12 mouse cellular contexts compared by ENCODE assay signal in genomic region chr6:18682043-18682442, GRCm38 (mm10).
DNase-seq lines count a peak whose midpoint lies in the region; ATAC-seq lines count a peak whose summit lies in the region.
"Had no signal": no experiment of that assay in that cellular context is flagged by ENCODE, and none has a peak within 500 bp of the region (broad histone marks: within the 10 kb centered on the region; RNA-seq: fewer than 3 reads in every experiment).

No protein-coding gene starts in this region.

- no peak overlapping the region for H3K4me2 ChIP-seq in forebrain, embryonic 14.5 days (ENCODE audit: low read length)
- H3K4me2 ChIP-seq in midbrain, embryonic 14.5 days (ENCODE audit: low read length), result no peak overlapping the region
- no peak overlapping the region for H3K4me2 ChIP-seq in midbrain, embryonic 16.5 days (ENCODE audit: low read length)
- no peak overlapping the region for H3K4me2 ChIP-seq in neural tube, embryonic 15.5 days
- H3K4me2 ChIP-seq: heart, embryonic 11.5 days had no signal

- no peak overlapping the region for H3K4me3 ChIP-seq in forebrain, embryonic 14.5 days (ENCODE audit: low read depth, low read length)
- H3K4me3 ChIP-seq in forebrain, embryonic 10.5 days, result no peak overlapping the region
- no peak overlapping the region for H3K4me3 ChIP-seq in midbrain, embryonic 14.5 days (replicated peaks; ENCODE audit: low read depth, low read length)
- no peak overlapping the region for H3K4me3 ChIP-seq in midbrain, embryonic 16.5 days (ENCODE audit: low read depth, low read length)
- H3K4me3 ChIP-seq in neural tube, embryonic 15.5 days (replicated peaks), result no peak overlapping the region

- H3K27ac ChIP-seq in forebrain, embryonic 14.5 days (ENCODE audit: low read depth, low read length), result no peak overlapping the region
- no peak overlapping the region for H3K27ac ChIP-seq in forebrain, embryonic 10.5 days
- no peak overlapping the region for H3K27ac ChIP-seq in midbrain, embryonic 14.5 days (replicated peaks; ENCODE audit: low read depth, low read length)
- no peak overlapping the region for H3K27ac ChIP-seq in midbrain, embryonic 16.5 days (ENCODE audit: low read length)
- H3K27ac ChIP-seq in neural tube, embryonic 15.5 days (replicated peaks), result no peak overlapping the region
- H3K27ac ChIP-seq: liver, embryonic 14.5 days had no signal

- H3K9me3 ChIP-seq in forebrain, embryonic 14.5 days (replicated peaks; ENCODE audit: control insufficient read depth, low read length), result no peaks in the 10 kb centered on the region
- H3K9me3 ChIP-seq in forebrain, embryonic 10.5 days, result no peaks in the 10 kb centered on the region
- no peaks in the 10 kb centered on the region for H3K9me3 ChIP-seq in midbrain, embryonic 14.5 days (ENCODE audit: control insufficient read depth, low read length)
- no peaks in the 10 kb centered on the region for H3K9me3 ChIP-seq in midbrain, embryonic 16.5 days (replicated peaks; ENCODE audit: control insufficient read depth, low read length, poor library complexity, severe bottlenecking)
- no peaks in the 10 kb centered on the region for H3K9me3 ChIP-seq in neural tube, embryonic 15.5 days (replicated peaks)

- H3K36me3 ChIP-seq in forebrain, embryonic 14.5 days (ENCODE audit: control insufficient read depth, insufficient read depth, low read length), result no peaks in the 10 kb centered on the region
- no peaks in the 10 kb centered on the region for H3K36me3 ChIP-seq in forebrain, embryonic 10.5 days (replicated peaks)
- H3K36me3 ChIP-seq in midbrain, embryonic 14.5 days (ENCODE audit: control insufficient read depth, insufficient read depth, low read length), result no peaks in the 10 kb centered on the region
- no peaks in the 10 kb centered on the region for H3K36me3 ChIP-seq in midbrain, embryonic 16.5 days (ENCODE audit: control insufficient read depth, insufficient read depth, low read length)
- H3K36me3 ChIP-seq in neural tube, embryonic 15.5 days, result no peaks in the 10 kb centered on the region

- no peaks in the 10 kb centered on the region for H3K27me3 ChIP-seq in forebrain, embryonic 14.5 days (replicated peaks; ENCODE audit: control insufficient read depth, insufficient read depth, low read length)
- H3K27me3 ChIP-seq in forebrain, embryonic 10.5 days (ENCODE audit: poor library complexity, severe bottlenecking), result no peaks in the 10 kb centered on the region
- H3K27me3 ChIP-seq in midbrain, embryonic 14.5 days (ENCODE audit: control insufficient read depth, insufficient read depth, low read length), result no peaks in the 10 kb centered on the region
- no peaks in the 10 kb centered on the region for H3K27me3 ChIP-seq in midbrain, embryonic 16.5 days (ENCODE audit: control insufficient read depth, insufficient read depth, low read depth, low read length)
- no peaks in the 10 kb centered on the region for H3K27me3 ChIP-seq in neural tube, embryonic 15.5 days (replicated peaks)

- no peak overlapping the region for H3K9ac ChIP-seq in forebrain, embryonic 14.5 days (ENCODE audit: low read length)
- no peak overlapping the region for H3K9ac ChIP-seq in midbrain, embryonic 14.5 days (replicated peaks; ENCODE audit: low read length)
- no peak overlapping the region for H3K9ac ChIP-seq in midbrain, embryonic 16.5 days (ENCODE audit: low read depth, low read length)
- H3K9ac ChIP-seq in neural tube, embryonic 15.5 days (replicated peaks), result no peak overlapping the region
- H3K9ac ChIP-seq: liver, embryonic 14.5 days had no signal

- H3K4me1 ChIP-seq in forebrain, embryonic 14.5 days (ENCODE audit: control insufficient read depth, insufficient read depth, low read length), result no peaks in the 10 kb centered on the region
- H3K4me1 ChIP-seq in forebrain, embryonic 10.5 days, result no peaks in the 10 kb centered on the region
- H3K4me1 ChIP-seq in midbrain, embryonic 14.5 days (ENCODE audit: control insufficient read depth, insufficient read depth, low read length), result no peaks in the 10 kb centered on the region
- H3K4me1 ChIP-seq in midbrain, embryonic 16.5 days (ENCODE audit: control insufficient read depth, insufficient read depth, low read length), result no peaks in the 10 kb centered on the region
- 0 out of 2 replicates have a peak, but pooled peaks cover 3% of the 10 kb centered on the region for H3K4me1 ChIP-seq in neural tube, embryonic 15.5 days

- peak; percentile 69 for DNase-seq in forebrain, embryonic 14.5 days (ENCODE audit: low spot score)
- no peak for DNase-seq in forebrain, embryonic 10.5 days (ENCODE audit: extremely low spot score, low spot score)
- DNase-seq in midbrain, embryonic 14.5 days, result peak; percentile 20
- peak; percentile 66 to 78 for DNase-seq in layer of hippocampus, adult 8-10 months (ENCODE audit: low spot score in 2 of 2)
- DNase-seq in retina, postnatal 7 days (ENCODE audit: low read depth, low spot score), result peak; percentile 3
- DNase-seq in thymus, postnatal 36 days, result no peak
- DNase-seq: thymus, postnatal 4 days had no signal

- peak; percentile 37; the same call in 1 of the 2 replicates for ATAC-seq in forebrain, embryonic 14.5 days
- ATAC-seq in midbrain, embryonic 14.5 days (ENCODE audit: low FRiP score, low TSS enrichment), result no peak
- ATAC-seq in midbrain, embryonic 16.5 days, result no peak
- ATAC-seq in neural tube, embryonic 15.5 days (ENCODE audit: low FRiP score), result no peak
- ATAC-seq: inflammation-experienced regulatory T-cells, adult 6 months had no signal

- WGBS in forebrain, embryonic 14.5 days, result 41% methylated on average over 6 of the region's 6 CpGs
- 92% methylated on average over 6 of the region's 6 CpGs for WGBS in forebrain, embryonic 10.5 days
- WGBS in midbrain, embryonic 14.5 days, result 76% methylated on average over 6 of the region's 6 CpGs
- 75% methylated on average over 6 of the region's 6 CpGs for WGBS in midbrain, embryonic 16.5 days
- WGBS in neural tube, embryonic 15.5 days, result 46% methylated on average over 6 of the region's 6 CpGs

Comparison
In these comparisons a context has a peak if more than half of its experiments do, and no peak if none do; other contexts are left out.
1. DNase-seq: peak in forebrain, embryonic 14.5 days (single experiment), midbrain, embryonic 14.5 days (single experiment), layer of hippocampus, adult 8-10 months (2 of 2) and retina, postnatal 7 days (single experiment); none in forebrain, embryonic 10.5 days (single experiment) and thymus, postnatal 36 days (0 of 2).